Mouse (Mus musculus): ENCODE measurements at regions not wholly inside any gene's neighbourhood (a gene's known extent, or its start where the extent isn't known, plus 50 kb on each side); places are given as distances from the start of the nearest gene placed in this dataset.

GRCm38 (mm10) chr8:80399594-80400207 lies 93.9 kb upstream of the Gypa start:
- TF ChIP-seq MAX (IDR thresholded peaks at IDR 0.05; ENCODE audit: low read depth) (no peak), SRF (IDR thresholded peaks at IDR 0.05; ENCODE audit: control insufficient read depth, insufficient read length, low read depth) (no peak), POLR2AphosphoS2 (IDR thresholded peaks at IDR 0.05; ENCODE audit: insufficient read length, low read depth) (no peak), TCF12 (IDR thresholded peaks at IDR 0.05; ENCODE audit: insufficient read depth, poor library complexity, severe bottlenecking) (no peak), POLR2A (IDR thresholded peaks at IDR 0.05; ENCODE audit: insufficient read length, low read depth) (no peak), USF1 (IDR thresholded peaks at IDR 0.05; ENCODE audit: low read depth) (no peak), MYOG (IDR thresholded peaks at IDR 0.05; ENCODE audit: control insufficient read depth in 1 of 3, insufficient read depth in 1 of 3, insufficient read length in 2 of 3, low read depth in 2 of 3) (no peak), MYOD1 (IDR thresholded peaks at IDR 0.05; ENCODE audit: control insufficient read depth in 1 of 3, insufficient read length in 2 of 3, low read depth in 2 of 3) (no peak)
